Mouse (Mus musculus): Measurements from ENCODE around the gene Cma2.
"Not testable (repeated sequence)": the region's sequence is repeated elsewhere in the genome, so short reads cannot be mapped to it uniquely, and the experiment has no call there.

The Cma2 gene

DNA sequence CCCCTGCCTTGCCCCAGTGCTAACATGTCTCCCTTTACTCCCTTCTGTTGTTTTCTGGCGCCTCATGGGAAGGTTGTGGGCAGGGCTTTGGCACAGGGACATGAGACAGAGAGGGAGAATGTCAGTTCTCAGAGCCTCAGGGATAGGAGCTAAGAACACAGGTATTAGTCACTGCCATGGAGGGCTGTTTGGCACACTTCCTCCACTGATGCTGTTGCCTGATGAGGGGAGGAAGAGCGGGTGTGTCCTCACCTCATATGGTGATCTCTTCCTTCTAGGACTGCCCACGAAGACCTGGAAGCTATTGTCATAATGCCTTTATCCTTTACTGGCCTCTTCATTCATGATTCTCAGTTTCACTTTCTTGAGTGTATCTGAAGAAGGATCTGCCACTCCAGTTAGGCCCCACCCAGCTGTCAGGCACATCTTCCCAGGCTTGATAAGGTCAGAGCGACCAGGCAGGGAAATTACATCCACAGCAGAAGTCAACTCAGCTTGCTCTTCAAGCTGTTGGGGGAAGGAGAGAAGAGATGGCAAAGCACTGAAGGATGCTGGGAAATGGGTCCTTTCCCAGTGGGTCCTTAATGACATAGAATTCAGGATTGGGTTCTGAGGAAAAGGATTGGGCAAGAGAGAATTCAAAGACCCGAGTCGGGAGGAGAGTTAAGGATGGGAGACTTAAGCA lies at the start of gene Cma2:
Cma2 (plus strand) TSS at position 635 of the 685 bp plus-strand sequence.
- no peak for DNase-seq

DNA sequence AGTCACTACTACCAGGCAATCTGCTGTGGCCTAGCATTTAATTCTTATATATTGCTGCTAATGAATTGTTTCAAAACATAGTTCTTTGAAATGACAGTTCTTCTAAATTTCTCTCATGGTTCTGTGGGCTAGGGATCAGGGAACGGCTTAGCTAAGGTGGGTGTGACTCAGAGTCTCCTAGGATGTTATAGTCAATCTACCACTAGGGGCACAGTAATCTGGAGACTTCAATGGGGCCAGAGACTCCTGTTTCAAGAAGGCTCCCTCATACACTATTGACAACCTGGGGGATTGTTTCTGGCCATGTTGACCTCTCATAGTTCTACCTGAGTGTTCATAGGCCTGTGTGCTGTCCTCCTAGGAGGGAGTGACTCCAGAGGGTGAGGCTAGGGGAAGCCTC lies 45.3 kb upstream of the Cma2 start:
- no peak for DNase-seq

DNA sequence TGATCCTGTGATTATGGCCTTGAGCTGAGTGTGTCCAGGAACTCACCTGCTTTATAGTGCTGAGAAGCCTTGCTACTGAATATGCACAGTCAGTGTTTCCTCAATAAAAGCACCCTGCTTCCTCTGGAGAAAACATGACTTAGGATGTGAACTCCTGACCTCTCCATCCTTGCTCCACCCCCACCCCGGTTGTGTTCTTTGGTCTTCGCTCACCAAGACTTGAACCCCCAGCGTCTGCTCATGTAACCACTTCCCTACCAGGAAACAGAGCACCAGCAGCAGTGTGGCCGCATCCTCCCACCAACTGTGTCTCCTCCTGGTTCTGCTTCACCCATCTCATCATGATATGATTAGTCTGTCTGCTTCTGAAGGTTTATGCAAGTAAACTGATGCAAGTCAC lies 37.4 kb upstream of the Cma2 start:
- no peak for DNase-seq

DNA sequence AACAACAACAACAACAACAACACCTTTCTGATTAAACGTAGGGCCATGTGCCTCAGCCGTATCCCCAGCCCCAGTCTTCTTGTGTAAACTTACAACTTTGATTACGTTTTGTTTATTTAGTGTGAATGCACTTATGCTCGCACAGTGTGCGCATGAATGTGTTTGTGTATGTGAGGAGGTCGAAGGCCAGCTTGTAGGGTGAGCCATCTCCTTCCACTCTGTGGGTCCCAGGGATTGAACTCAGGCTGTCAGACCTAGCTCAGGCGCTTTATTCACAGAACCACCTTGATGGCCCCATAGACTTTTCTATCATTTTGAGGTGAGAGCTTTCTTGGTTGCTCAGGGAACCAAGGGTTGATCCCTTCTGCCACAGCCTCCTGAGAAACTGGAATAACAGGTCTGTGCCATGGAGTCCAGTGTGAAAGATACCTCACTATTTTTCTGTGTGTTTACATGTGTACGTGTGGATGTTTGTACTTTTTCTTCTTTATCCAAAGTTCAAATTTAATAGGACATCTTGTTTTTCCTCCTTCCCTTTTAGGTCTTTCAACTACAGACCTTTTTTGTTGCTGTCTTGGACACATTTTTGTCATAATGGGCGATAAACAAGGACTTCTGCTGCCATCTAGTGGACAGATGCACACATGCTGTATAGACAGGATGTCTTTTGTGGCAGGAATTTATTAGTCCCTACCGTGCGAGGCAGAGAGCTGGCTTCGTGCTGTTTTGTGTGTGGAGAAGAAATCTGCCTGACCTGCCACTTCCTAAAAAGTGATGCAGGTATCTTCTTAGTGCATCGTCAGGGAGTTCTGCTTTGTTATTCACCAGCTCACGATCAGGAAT lies 32.3 kb upstream of the Cma2 start:
- DNase-seq = peak in 1 of 2 experiments; percentile 55

DNA sequence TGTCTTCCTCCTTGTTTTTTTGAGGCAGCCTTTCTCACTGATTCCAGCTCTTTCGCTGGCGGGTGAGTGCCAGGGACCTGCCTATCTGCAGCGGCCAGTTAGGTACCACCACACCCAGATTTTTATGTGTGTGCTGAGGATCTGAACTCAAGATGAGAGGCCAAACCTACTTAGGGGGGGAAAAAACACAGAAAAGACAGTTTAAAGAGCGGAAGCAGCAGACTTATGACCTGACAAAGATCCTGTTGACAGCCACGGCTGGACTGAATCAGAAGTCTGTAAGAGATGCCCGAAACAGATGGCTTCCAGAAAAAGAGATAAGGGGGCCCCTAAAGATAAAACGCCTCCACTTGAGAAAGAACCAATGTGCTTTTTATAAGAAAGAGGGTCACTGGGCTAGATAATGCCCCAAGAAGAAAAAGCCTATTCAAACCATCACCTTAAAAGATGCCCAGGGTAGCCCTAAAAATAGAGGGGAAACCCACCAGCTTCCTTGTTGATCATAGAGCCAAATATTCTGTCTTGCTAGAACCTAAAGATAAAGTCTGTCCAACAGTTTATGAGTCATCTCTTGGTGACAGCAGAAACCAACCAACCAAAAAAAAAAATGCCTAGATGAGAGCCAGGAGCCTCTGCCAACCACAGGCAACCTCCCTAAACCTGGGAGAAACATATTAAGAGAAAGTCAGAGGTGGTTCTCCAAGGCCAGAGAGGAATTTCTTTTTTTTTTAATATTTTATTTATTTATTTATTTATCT lies 28.1 kb upstream of the Cma2 start:
- DNase-seq = no peak

DNA sequence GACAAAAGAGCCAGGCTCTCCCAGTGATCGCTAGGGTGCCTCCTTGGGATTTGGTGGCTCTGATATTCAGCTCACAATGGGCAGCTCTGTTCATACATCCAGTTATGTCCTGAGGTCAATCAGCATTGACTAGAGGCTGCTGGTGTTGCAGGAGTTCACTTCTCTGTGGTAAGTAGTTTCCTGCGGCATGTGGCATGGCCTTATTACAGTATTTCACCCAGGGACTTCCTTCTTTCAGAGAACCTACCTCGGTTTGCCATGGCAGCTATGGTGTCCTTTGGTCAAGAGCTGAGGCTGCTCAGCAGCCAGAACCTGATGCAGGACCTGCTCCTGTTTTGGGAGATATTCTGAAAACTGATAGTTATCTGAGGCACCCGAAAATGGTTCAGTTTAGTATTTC lies 23.9 kb upstream of the Cma2 start:
- DNase-seq = no peak

DNA sequence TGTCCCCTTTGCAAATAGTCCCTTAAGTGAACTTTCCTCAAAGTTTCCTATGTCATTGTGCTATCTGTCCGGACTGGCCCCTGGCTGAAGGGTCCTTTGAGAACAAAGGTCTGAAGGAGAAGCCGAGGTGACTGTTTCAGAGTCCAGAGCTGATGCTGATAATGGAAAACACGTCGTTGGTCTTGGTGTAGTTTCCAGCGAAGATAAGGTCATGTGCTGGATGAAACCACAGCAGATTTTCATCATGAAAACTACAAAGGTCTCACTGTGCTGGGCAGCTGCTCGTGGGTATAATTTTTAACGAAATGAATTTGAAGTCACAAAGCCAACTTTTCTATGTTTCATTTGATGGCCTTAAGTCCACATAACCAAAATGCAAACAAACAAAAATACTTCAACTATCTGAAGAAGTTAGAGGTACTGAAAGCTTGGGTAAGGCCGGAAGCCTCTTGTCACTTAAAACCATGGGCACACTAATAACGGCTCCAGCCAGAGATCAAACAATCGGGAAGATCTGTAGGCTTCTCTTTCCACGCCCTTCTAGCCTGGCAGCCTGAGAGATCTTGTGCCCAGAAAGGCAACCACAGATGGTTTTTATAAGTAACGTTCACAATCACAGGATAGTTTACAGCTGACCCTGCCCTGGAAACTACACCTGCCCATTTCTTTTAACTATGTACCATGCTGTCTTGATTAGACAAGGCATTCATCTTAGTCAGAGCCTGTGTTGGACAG lies 21.4 kb upstream of the Cma2 start:
- DNase-seq = no peak

DNA sequence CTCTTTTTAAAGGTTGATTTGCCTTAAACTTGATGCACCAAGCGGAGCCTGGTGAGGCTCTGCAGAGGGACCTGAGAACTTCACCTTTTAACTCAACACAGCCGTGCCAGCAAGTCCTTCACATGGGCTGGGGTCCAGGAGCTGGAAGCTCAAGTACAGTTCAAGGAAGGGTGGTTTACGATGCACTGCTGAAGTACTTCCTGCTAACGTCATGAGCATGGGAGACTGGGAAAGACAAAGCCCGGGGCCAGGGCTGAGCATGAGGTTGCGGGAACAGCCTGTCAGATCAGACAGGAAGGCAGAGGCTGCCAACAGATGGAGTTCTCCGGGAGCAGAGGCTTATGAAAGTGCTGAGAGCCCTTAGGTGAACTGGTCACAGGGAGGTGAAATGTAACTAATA lies 17.2 kb upstream of the Cma2 start:
- DNase-seq = no peak

DNA sequence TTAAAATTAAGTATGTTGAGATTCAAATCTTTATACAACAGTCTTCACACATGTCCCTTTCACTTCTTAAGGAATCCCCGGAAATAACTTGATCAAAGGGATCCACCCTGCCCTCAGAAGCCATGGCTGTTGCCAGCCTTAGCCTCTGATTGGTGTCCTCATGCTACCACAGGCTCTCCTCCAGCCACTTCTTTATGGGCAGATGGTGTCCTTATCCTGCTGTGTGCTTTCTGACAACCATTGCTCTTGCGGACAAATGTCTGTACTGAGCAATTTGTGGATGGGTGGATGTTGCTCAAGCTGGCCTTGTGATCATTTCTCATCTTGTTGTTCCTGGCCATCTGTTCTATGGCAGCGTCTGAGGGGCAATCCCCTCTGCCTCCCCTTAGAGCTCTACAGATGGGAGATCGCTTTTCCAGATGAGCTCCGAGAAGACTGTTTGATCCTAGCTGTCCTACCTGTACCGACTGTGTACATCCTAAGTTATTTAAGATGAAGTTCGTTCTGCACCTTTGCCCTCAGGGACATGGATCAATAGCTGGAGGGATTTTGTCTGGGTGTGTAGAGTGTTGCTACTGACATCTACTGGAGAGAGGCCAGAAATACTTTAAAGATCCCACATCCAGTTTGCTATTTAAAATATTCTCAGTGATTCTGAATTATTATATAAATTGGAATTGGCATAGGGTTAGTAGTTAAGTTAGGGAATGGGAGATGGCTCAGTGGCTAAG lies 10.5 kb upstream of the Cma2 start:
- DNase-seq = no peak

DNA sequence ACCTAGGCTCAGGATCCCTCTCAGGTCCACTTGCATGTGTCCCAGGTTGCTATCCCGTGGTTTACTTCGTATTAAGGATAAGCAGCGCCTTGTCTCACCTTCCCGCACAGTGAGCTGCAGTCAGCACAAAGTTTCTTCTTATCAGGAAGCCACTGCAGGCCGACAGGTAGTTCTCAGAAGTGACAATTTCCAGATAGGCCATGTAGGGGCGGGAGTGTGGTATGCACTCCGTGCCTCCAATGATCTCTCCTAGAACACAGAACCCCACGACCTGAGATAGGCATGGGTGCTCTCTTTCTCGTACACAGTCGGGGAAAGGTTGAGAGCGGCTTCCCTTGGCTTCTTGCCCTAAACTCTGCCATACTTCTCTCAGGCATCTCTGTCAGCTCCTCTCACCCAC lies 7.2 kb upstream of the Cma2 start:
- DNase-seq = no peak

DNA sequence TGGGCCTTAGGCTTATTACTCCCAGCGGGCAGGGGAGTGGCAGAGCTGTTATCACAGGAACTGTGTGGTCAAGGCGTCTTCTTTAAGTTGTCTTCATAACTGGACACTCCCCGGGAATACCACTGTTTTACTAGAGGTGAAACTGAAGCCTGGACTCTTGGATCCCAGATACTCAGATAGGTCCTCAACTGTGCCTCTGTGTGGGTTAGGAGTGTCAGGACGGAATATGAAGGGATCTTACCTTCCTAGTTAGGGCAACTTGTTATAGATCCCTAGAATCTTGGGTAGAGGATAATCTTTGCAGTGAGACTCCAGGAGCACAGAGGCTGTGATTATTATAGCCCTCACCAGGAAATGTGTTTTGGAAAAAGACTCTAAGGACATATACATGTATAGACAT lies 6.2 kb upstream of the Cma2 start, which contains the start of gene Cma1:
Cma1 (minus strand) TSS at position 101 of the 400 bp plus-strand sequence.
- DNase-seq = no peak

DNA sequence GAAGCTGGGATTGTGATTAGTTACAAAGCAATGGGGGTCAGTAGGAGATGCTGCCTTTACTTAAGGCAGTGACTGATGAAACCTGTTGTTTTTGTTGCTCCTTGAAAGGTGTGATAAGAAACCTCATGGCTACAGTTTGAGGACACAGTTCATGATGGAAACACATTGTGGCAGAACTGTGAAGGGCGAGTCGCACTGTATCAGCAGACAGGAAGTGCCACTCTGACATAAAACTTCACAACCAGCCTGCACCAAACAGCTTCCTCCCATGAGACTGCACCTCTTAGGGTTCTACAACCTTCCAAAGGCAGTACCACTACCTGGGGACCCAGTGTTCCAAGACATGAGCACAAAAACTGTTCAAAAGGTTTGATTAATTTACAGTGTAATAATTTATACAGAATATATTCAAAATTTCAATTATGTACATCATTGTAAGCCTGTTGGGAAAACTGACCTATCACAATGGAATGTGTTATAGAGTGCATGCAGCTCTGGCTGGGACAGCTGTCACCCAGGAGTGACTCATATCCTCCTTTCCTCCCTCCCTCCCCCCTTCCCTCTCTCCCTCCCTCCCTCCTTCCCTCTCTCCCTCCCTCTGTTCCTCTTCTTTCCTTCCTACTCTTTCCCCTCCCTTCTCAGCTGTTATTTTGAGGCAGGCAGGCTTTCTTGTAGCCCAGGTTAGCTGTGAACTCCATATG lies 4.4 kb upstream of the Cma2 start:
- DNase-seq = no peak

DNA sequence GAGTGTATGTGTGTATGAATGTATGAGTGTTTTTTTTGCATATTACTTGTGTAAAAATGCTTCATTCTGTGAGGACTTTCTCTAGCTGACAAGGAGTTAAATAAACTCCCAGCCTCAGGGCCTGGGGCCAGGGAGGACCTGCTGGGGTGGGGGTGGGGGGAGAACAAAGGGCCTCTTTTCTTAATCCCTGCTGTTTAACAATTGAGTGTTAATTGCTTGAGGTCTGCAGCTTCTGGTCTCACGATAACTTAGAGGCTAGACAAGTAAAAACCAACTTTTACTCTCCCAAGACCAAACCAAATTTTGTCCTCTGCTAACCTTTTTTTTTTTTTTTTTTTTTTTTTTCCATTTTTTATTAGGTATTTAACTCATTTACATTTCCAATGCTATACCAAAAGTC lies 12.5 kb downstream of the Cma2 start:
- DNase-seq = no peak

DNA sequence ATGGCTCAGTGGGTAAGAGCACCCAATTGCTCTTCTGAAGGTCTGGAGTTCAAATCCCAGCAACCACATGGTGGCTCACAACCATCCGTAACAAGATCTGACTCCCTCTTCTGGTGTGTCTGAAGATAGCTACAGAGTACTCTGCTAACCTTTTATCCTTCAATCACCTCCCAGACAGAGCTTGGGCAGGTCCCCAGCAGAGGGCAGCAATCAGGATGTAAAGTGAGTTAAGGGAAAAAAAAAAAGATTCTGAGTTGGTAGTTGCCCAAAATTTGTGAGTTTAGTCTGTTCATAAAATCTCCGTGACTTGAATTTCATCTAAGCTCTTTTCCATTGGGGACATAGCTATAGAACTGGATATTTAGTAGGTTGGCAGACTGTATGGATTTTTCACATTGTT lies 13.1 kb downstream of the Cma2 start:
- DNase-seq = not testable (repeated sequence)

DNA sequence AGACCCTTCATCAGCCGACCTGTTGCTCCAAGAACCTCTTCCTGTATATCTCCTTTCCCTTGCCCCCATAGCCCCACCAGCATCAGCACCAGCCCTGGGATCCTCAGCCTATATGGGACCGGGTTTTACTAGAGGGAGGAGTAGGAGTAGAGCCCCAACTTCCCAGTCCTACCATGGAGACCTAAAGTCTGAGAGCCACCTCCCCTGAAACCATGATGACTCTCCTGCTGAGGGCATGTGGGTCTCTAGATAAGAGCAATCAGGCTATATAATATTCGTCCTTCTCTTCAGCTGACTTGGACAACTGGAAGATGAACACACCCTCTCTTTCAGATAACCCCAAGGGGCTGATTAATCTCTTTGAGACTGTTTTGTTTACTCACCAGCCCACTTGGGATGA lies 36.7 kb downstream of the Cma2 start:
- not testable (repeated sequence) for DNase-seq

DNA sequence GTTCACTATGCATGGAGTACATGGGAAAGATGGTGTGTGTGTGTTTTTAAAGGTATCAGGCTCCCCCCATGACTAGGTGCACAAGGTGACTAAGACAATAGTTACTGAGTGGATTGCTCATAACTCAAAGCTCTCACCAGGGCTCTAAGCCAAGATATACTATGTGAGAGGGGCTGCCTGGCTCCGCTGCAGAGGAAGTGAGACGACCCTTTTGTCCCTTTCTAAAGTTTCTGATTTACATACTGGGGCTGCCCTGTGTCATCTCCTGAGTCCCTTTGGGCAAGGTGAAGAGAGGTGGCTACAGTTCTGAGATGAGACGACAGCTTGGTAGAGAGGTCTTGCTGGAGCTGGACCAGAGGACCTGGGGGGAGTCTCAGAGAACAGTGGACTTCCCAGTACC lies 62.4 kb downstream of the Cma2 start:
- no peak for DNase-seq

DNA sequence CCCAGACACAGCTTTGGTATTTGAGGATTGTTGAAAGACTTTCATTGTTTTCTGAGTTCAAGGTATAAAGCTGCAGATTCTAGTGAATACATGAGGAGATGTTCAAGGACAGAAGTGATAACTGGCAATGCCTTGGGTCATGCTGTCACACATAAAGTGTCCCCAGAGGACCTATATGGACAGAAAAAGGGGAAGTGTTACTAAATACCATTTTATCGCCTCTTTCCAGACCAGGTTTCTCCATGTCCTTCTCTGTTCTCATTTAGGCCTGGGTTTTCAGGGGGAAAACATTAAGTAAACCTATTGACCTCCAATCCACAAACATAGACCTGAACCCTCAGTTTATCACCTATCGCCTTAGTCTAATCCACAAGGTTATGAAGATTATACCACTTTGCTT lies 63.1 kb downstream of the Cma2 start:
- no peak for DNase-seq

DNA sequence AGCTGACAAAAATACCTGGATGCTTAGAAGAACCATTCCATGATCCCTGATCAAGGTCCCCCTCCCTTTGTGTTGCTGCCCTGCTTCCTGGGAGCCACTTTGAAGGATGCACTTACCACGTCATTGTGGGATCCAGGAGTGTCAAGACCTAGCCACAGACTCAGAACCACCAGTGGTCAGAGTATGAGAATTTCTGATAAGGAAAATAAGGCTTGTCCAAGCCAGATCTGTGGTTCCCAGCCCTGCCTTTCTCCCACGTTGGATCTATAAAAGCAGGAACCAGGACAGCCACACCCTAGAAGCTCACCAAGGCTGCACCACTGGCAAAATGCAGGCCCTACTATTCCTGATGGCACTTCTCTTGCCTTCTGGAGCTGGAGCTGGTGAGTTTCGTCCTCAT lies 66.9 kb downstream of the Cma2 start, which contains the start of gene Mcpt1:
Mcpt1 (plus strand) TSS at position 301 of the 400 bp plus-strand sequence.
- not testable (repeated sequence) for DNase-seq

DNA sequence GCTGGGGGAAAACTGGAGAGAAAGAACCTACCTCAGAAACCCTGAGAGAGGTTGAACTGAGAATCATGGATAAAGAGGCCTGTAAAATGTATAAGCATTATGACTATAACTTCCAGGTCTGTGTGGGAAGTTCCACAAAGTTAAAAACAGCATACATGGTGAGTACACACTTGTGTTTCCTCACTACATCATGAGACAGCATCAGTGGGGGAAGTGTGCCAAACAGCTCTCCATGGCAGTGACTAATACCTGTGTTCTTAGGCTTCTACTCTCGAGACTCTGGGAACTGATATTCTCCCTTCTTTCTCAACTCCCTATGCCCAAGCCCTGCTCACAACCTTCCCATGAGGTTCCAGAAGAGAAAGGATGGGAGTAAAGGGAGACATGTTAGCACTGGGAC lies 68.7 kb downstream of the Cma2 start:
- no peak for DNase-seq

DNA sequence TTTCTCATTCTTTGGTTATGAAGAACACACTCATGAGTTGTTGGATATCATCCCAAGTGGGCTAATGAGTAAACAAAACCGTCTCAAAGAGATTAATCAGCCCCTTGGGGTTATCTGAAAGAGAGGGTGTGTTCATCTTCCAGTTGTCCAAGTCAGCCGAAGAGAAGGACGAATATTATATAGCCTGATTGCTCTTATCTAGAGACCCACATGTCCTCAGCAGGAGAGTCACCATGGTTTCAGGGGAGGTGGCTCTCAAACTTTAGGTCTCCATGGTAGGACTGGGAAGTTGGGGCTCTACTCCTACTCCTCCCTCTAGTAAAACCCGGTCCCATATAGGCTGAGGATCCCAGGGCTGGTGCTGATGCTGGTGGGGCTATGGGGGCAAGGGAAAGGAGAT lies 70.5 kb downstream of the Cma2 start:
- not testable (repeated sequence) for DNase-seq
